Mouse (Mus musculus) spleen, adult 12 weeks (tissue): ENCODE data around the gene Ccdc38.
A peak's percentile ranks its signal among the peaks of the same experiment; 100 is the strongest.
"Not testable (repeated sequence)": the region's sequence is repeated elsewhere in the genome, so short reads cannot be mapped to it uniquely, and the experiment has no call there.

ENCODE experiments used
- DNase-seq: peaks from one replicate; pipeline ENCODE4 v3.0.0; 2022; ENCODE audit warnings: low spot score

The Ccdc38 gene

GRCm38 (mm10) chr10:93549821-93550220 is 9.4 kb downstream of the Ccdc38 start:
- no peak for DNase-seq

- DNase-seq, result no peak
Measured at GRCm38 (mm10) chr10:93552596-93552995, 12.2 kb downstream of the Ccdc38 start.

- not testable (repeated sequence) for DNase-seq
Measured at GRCm38 (mm10) chr10:93557971-93558370, 17.5 kb downstream of the Ccdc38 start.

GRCm38 (mm10) chr10:93559786-93560185 is 19.4 kb downstream of the Ccdc38 start:
- DNase-seq, result no peak

- DNase-seq, result no peak
Measured at GRCm38 (mm10) chr10:93564518-93565090, 24.2 kb downstream of the Ccdc38 start.

- DNase-seq, result no peak
Measured at GRCm38 (mm10) chr10:93567066-93567465, 26.6 kb downstream of the Ccdc38 start.

- no peak for DNase-seq
Measured at GRCm38 (mm10) chr10:93567841-93568566, 27.6 kb downstream of the Ccdc38 start.

GRCm38 (mm10) chr10:93568671-93569070 is 28.2 kb downstream of the Ccdc38 start:
- DNase-seq, result no peak

- DNase-seq, result no peak
Measured at GRCm38 (mm10) chr10:93572209-93572608, 31.8 kb downstream of the Ccdc38 start.

GRCm38 (mm10) chr10:93574966-93575365 is 34.5 kb downstream of the Ccdc38 start:
- DNase-seq, result no peak

GRCm38 (mm10) chr10:93575960-93576359 is 35.5 kb downstream of the Ccdc38 start:
- DNase-seq, result no peak

- peak; percentile 37 for DNase-seq
Measured at GRCm38 (mm10) chr10:93577271-93577886, 36.9 kb downstream of the Ccdc38 start.

GRCm38 (mm10) chr10:93588796-93589195 is 48.4 kb downstream of the Ccdc38 start:
- no peak for DNase-seq

- peak; percentile 84 for DNase-seq
Measured at GRCm38 (mm10) chr10:93589281-93589848, 48.9 kb downstream of the Ccdc38 start, which contains the start of gene Snrpf. Gene Snrpf (minus strand): TSS chr10:93589706.

GRCm38 (mm10) chr10:93592456-93592855 is 52.0 kb downstream of the Ccdc38 start:
- DNase-seq, result no peak

- DNase-seq, result peak; percentile 55
Measured at GRCm38 (mm10) chr10:93594022-93594482, 53.6 kb downstream of the Ccdc38 start.

- no peak for DNase-seq
Measured at GRCm38 (mm10) chr10:93595831-93596230, 55.4 kb downstream of the Ccdc38 start.

- DNase-seq, result no peak
Measured at GRCm38 (mm10) chr10:93596641-93597040, 56.2 kb downstream of the Ccdc38 start.

- DNase-seq, result no peak
Measured at GRCm38 (mm10) chr10:93602309-93602708, 61.9 kb downstream of the Ccdc38 start.

- no peak for DNase-seq
Measured at GRCm38 (mm10) chr10:93603256-93603655, 62.8 kb downstream of the Ccdc38 start.

GRCm38 (mm10) chr10:93606326-93606725 is 65.9 kb downstream of the Ccdc38 start:
- no peak for DNase-seq

GRCm38 (mm10) chr10:93608051-93608450 is 67.6 kb downstream of the Ccdc38 start:
- no peak for DNase-seq

GRCm38 (mm10) chr10:93609236-93609635 is 68.8 kb downstream of the Ccdc38 start:
- DNase-seq, result no peak
